Mouse (Mus musculus) adipocyte (in vitro differentiated cells): Measurements from ENCODE around the gene Olfr309.
"Not testable (repeated sequence)": the region's sequence is repeated elsewhere in the genome, so short reads cannot be mapped to it uniquely, and the experiment has no call there.

Experiments
- DNase-seq: peaks from one replicate; pipeline ENCODE4 v3.0.0-alpha.2; 2016; ENCODE audit warnings: low spot score

The Olfr309 gene

GRCm38 (mm10) chr7:86313608-86314007 is at the start of gene Olfr309:
Gene Olfr309 (minus strand): TSS chr7:86313708.
- no peak for DNase-seq

- not testable (repeated sequence) for DNase-seq
These were observed 32.8 kb upstream of the Olfr309 start for GRCm38 (mm10) chr7:86346296-86346695.

- DNase-seq = no peak
These were observed 30.7 kb upstream of the Olfr309 start for GRCm38 (mm10) chr7:86344253-86344652.

GRCm38 (mm10) chr7:86342881-86343565 is 29.5 kb upstream of the Olfr309 start:
- no peak for DNase-seq

GRCm38 (mm10) chr7:86337486-86337885 is 24.0 kb upstream of the Olfr309 start, which contains the start of gene Olfr307:
Gene Olfr307 (minus strand): TSS chr7:86337586.
- no peak for DNase-seq

- no peak for DNase-seq
These were observed 12.0 kb upstream of the Olfr309 start, which contains the start of gene Olfr308 for GRCm38 (mm10) chr7:86325530-86325929. Gene Olfr308 (minus strand): TSS chr7:86325630.

- DNase-seq = no peak
These were observed 7.8 kb upstream of the Olfr309 start for GRCm38 (mm10) chr7:86321323-86321722.

- DNase-seq = no peak
These were observed 36.4 kb downstream of the Olfr309 start, which contains the start of gene Olfr310 for GRCm38 (mm10) chr7:86277072-86277471. Gene Olfr310 (minus strand): TSS chr7:86277172.
